Mouse (Mus musculus) liver, postnatal 0 days (tissue): ENCODE data around the gene Pp2d1.

Source experiments
- CTCF ChIP-seq: sonication (generic); IDR thresholded peaks from 2 replicates; pipeline ENCODE4 v1.5.1; 2016; ENCODE audit warnings: antibody characterized with exemption, low read depth
- EP300 ChIP-seq: IDR thresholded peaks from 2 replicates; pipeline ENCODE4 v1.6.1; 2016; ENCODE audit warnings: antibody characterized with exemption, low read depth, mild to moderate bottlenecking

DNA sequence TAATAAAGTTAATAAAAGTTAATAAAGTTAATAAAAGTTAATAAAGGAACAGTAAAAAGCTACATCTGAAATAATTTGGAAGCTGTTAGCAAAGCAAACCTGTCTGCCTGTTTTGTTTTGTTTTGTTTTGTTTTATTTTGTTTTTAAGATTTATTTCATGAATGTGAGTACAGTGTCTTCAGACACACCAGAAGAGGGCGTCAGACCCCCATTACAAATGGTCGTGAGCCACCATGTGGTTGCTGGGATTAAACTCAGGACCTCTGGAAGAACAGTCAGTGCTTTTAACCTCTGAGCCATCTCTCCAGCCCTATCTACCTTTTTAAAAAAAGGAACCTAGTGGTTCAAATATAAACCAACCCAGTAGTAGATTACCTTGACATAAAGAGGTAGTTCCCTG is 8.1 kb downstream of the Pp2d1 start:
- TF ChIP-seq CTCF = peak; percentile 50
- TF ChIP-seq EP300 = no peak
